26 mouse cellular contexts compared by ENCODE assay signal in genomic region chr10:128167091-128167490, GRCm38 (mm10). TPM values are rescaled to one million over a fixed set of nuclear protein-coding genes. Genes with fewer than 3 reads are reported as not detected.
DNase-seq lines count a peak whose midpoint lies in the region; ATAC-seq and TF ChIP-seq lines count a peak whose summit lies in the region.
"Had no signal": no experiment of that assay in that cellular context is flagged by ENCODE, and none has a peak within 500 bp of the region (broad histone marks: within the 10 kb centered on the region; RNA-seq: fewer than 3 reads in every experiment).

No protein-coding gene starts in this region.

- H3K4me3 ChIP-seq in gastrocnemius, adult 2 months, result no peak overlapping the region
- no peak overlapping the region for H3K4me3 ChIP-seq in kidney, embryonic 14.5 days (ENCODE audit: low read length)
- H3K4me3 ChIP-seq in forebrain, embryonic 16.5 days (replicated peaks; ENCODE audit: low read length), result no peak overlapping the region
- H3K4me3 ChIP-seq: embryonic facial prominence, embryonic 15.5 days; hindbrain, embryonic 15.5 days; liver, embryonic 12.5 days; neural tube, embryonic 13.5 days had no signal

- H3K36me3 ChIP-seq in kidney, embryonic 14.5 days (ENCODE audit: control insufficient read depth, insufficient read depth, low read length), result no peaks in the 10 kb centered on the region
- no peaks in the 10 kb centered on the region for H3K36me3 ChIP-seq in forebrain, embryonic 16.5 days (ENCODE audit: control insufficient read depth, insufficient read depth)
- H3K36me3 ChIP-seq: embryonic facial prominence, embryonic 15.5 days; hindbrain, embryonic 15.5 days; neural tube, embryonic 13.5 days had no signal

- intact Hi-C loops in gastrocnemius, adult 2 months (cut with DNase I), result no loop called here

- H3K9ac ChIP-seq in kidney, embryonic 14.5 days (ENCODE audit: low read depth, low read length), result no peak overlapping the region
- H3K9ac ChIP-seq in forebrain, embryonic 16.5 days (replicated peaks; ENCODE audit: low read depth, low read length), result no peak overlapping the region
- H3K9ac ChIP-seq: embryonic facial prominence, embryonic 15.5 days; hindbrain, embryonic 15.5 days; liver, embryonic 12.5 days; neural tube, embryonic 13.5 days had no signal

- H3K4me1 ChIP-seq in kidney, embryonic 14.5 days (ENCODE audit: control insufficient read depth, insufficient read depth, low read length), result peaks cover 5% of the 10 kb centered on the region; the same call in 1 of the 2 replicates
- no peaks in the 10 kb centered on the region for H3K4me1 ChIP-seq in forebrain, embryonic 16.5 days (replicated peaks; ENCODE audit: control insufficient read depth, insufficient read depth, low read length)
- H3K4me1 ChIP-seq: hindbrain, embryonic 15.5 days; neural tube, embryonic 13.5 days had no signal

- no peak for ATAC-seq in kidney, embryonic 14.5 days (ENCODE audit: low FRiP score, low TSS enrichment)
- ATAC-seq in forebrain, embryonic 16.5 days, result no peak
- ATAC-seq: liver, embryonic 12.5 days; Patski had no signal

- 28% methylated on average over 6 of the region's 6 CpGs for WGBS in kidney, embryonic 14.5 days
- 55% methylated on average over 6 of the region's 6 CpGs for WGBS in forebrain, embryonic 16.5 days

- DNase-seq in gastrocnemius, adult 2 months, result no peak
- DNase-seq in gastrocnemius, adult 18-20 months (ENCODE audit: low spot score), result no peak
- DNase-seq in kidney, adult 8-10 months, result no peak
- DNase-seq in lung, postnatal 10 days, result peak; percentile 27
- DNase-seq in lung, postnatal 25 days (ENCODE audit: low spot score), result no peak
- DNase-seq in urinary bladder, postnatal 36 days (ENCODE audit: low spot score in 2 of 2), result no peak
- DNase-seq: adrenal gland, postnatal 25 days; cerebellum, adult 9-10 months; gastrocnemius, postnatal 36 days; heart, postnatal 10 days; kidney, adult 18-20 months; layer of hippocampus, postnatal 36 days; lung, postnatal 36 days; right cerebral cortex, postnatal 4 days; thymus, postnatal 36 days had no signal

- H3K27me3 ChIP-seq in kidney, embryonic 14.5 days (ENCODE audit: control insufficient read depth, insufficient read depth, low read length), result no peaks in the 10 kb centered on the region
- H3K27me3 ChIP-seq in forebrain, embryonic 16.5 days (replicated peaks; ENCODE audit: control insufficient read depth, insufficient read depth, low read length), result no peaks in the 10 kb centered on the region
- H3K27me3 ChIP-seq: embryonic facial prominence, embryonic 15.5 days; hindbrain, embryonic 15.5 days; liver, embryonic 12.5 days; neural tube, embryonic 13.5 days; Patski had no signal

- no peak overlapping the region for H3K4me2 ChIP-seq in kidney, embryonic 14.5 days (replicated peaks; ENCODE audit: low read depth, low read length)
- H3K4me2 ChIP-seq in forebrain, embryonic 16.5 days (ENCODE audit: low read length), result no peak overlapping the region
- H3K4me2 ChIP-seq: embryonic facial prominence, embryonic 15.5 days; hindbrain, embryonic 15.5 days; liver, embryonic 12.5 days; midbrain, embryonic 11.5 days; neural tube, embryonic 13.5 days had no signal

- H3K27ac ChIP-seq in gastrocnemius, adult 2 months, result peak overlapping the region; percentile 48; the same call in 1 of the 2 replicates
- peak overlapping the region; percentile 26; the same call in 1 of the 2 replicates for H3K27ac ChIP-seq in kidney, embryonic 14.5 days (ENCODE audit: low read depth, low read length)
- H3K27ac ChIP-seq in forebrain, embryonic 16.5 days (ENCODE audit: low read length), result no peak overlapping the region
- H3K27ac ChIP-seq: embryonic facial prominence, embryonic 15.5 days; hindbrain, embryonic 15.5 days; liver, embryonic 12.5 days; neural tube, embryonic 13.5 days had no signal

- no peaks in the 10 kb centered on the region for H3K9me3 ChIP-seq in kidney, embryonic 14.5 days (ENCODE audit: control insufficient read depth, low read length)
- no peaks in the 10 kb centered on the region for H3K9me3 ChIP-seq in forebrain, embryonic 16.5 days (ENCODE audit: control insufficient read depth, low read length)
- H3K9me3 ChIP-seq: embryonic facial prominence, embryonic 15.5 days; hindbrain, embryonic 15.5 days; liver, embryonic 12.5 days; neural tube, embryonic 13.5 days had no signal

- TF ChIP-seq CTCF in gastrocnemius, adult 2 months (IDR thresholded peaks at IDR 0.05), result no peak

RNA-seq across cellular contexts. Expression of gene Rbms2, which starts 13.0 kb away (rescaled TPM):
- 10 to 100 TPM; 51.8 to 71.2 TPM for total RNA-seq in gastrocnemius, adult 2 months (2021)
- 10 to 100 TPM; 61.7 to 69.1 TPM for total RNA-seq in gastrocnemius, adult 18-20 months (2021)
- 35.6 and 36.0 TPM in 2 replicates for polyA plus RNA-seq in kidney, embryonic 14.5 days (2014; fragmentation: Nextera tagmentation; extraction: Ambion mirVana)
- polyA plus RNA-seq in forebrain, embryonic 16.5 days (2015; fragmentation: Nextera tagmentation; extraction: Ambion mirVana), result 8.5 and 9.5 TPM in 2 replicates

RNA-seq across cellular contexts. Expression of gene Gls2, which starts 27.2 kb away (rescaled TPM):
- total RNA-seq in gastrocnemius, adult 2 months (2021), result under 1 TPM; 0.59 to 0.67 TPM
- under 1 TPM; 0.43 TPM for total RNA-seq in gastrocnemius, adult 18-20 months (2021)
- polyA plus RNA-seq in kidney, embryonic 14.5 days (2014; fragmentation: Nextera tagmentation; extraction: Ambion mirVana), result 0.89 and 1.1 TPM in 2 replicates
- polyA plus RNA-seq in forebrain, embryonic 16.5 days (2015; fragmentation: Nextera tagmentation; extraction: Ambion mirVana), result 0.68 and 1.1 TPM in 2 replicates

RNA-seq across cellular contexts. Expression of gene Spryd4, which starts 44.5 kb away (rescaled TPM):
- 10 to 100 TPM; 29.5 to 36.4 TPM for total RNA-seq in gastrocnemius, adult 2 months (2021)
- total RNA-seq in gastrocnemius, adult 18-20 months (2021), result 10 to 100 TPM; 33.0 to 34.6 TPM
- polyA plus RNA-seq in kidney, embryonic 14.5 days (2014; fragmentation: Nextera tagmentation; extraction: Ambion mirVana), result 31.1 and 34.8 TPM in 2 replicates
- 16.6 and 18.0 TPM in 2 replicates for polyA plus RNA-seq in forebrain, embryonic 16.5 days (2015; fragmentation: Nextera tagmentation; extraction: Ambion mirVana)

RNA-seq across cellular contexts. Expression of gene Mip, which starts 58.5 kb away (rescaled TPM):
- not detected for total RNA-seq in gastrocnemius, adult 2 months (2021)
- total RNA-seq in gastrocnemius, adult 18-20 months (2021), result not detected
- polyA plus RNA-seq in kidney, embryonic 14.5 days (2014; fragmentation: Nextera tagmentation; extraction: Ambion mirVana), result not detected in 2 replicates
- not detected in 2 replicates for polyA plus RNA-seq in forebrain, embryonic 16.5 days (2015; fragmentation: Nextera tagmentation; extraction: Ambion mirVana)
- total RNA-seq: adrenal gland, postnatal 25 days; gastrocnemius, postnatal 36 days; heart, postnatal 10 days; layer of hippocampus, adult 18-20 months; layer of hippocampus, postnatal 36 days; left cerebral cortex, postnatal 25 days had no signal
- polyA plus RNA-seq: frontal cortex, adult 2 months; hindbrain, embryonic 15.5 days; liver, embryonic 12.5 days; midbrain, embryonic 11.5 days; neural tube, embryonic 13.5 days had no signal
